Mouse (Mus musculus) olfactory bulb, adult 2 months (tissue): ENCODE measurements around the gene Lrg1.

Experiments
- CTCF ChIP-seq: fragments of 200-500 bp; IDR thresholded peaks from 2 replicates; pipeline ENCODE4 v1.5.1; 2012; ENCODE audit warnings: low read depth, mild to moderate bottlenecking, low read length, moderate library complexity; ENCODE audit not compliant: insufficient read depth
- POLR2A ChIP-seq: fragments of 200-500 bp; IDR thresholded peaks from 2 replicates; pipeline ENCODE4 v1.6.1; 2012; ENCODE audit warnings: mild to moderate bottlenecking, low read depth, low read length, moderate library complexity; ENCODE audit not compliant: insufficient read depth

- TF ChIP-seq CTCF (no peak), POLR2A (no peak)
These were observed 22.9 kb downstream of the Lrg1 start for GRCm38 (mm10) chr17:56098711-56099572.
